Mouse (Mus musculus) heart, embryonic 10.5 days (tissue): ENCODE results near the gene Cbx5. TPM values are rescaled to one million over a fixed set of nuclear protein-coding genes. Genes with fewer than 3 reads are reported as not detected.
A peak's percentile ranks its signal among the peaks of the same experiment; 100 is the strongest.
"Not testable (repeated sequence)": the region's sequence is repeated elsewhere in the genome, so short reads cannot be mapped to it uniquely, and the experiment has no call there.

Experiments used
- DNase-seq: peaks from one replicate; pipeline ENCODE4 v3.0.0-alpha.2; 2017; ENCODE audit warnings: low spot score
- H3K27ac ChIP-seq: fragments of 300-500 bp; sonication (generic); 2 replicates; pipeline ENCODE4 v1.5.1; 2016; ENCODE audit warnings: mild to moderate bottlenecking
- H3K27me3 ChIP-seq: fragments of 300-500 bp; sonication (generic); 2 replicates; pipeline ENCODE4 v1.6.1; 2016; ENCODE audit warnings: mild to moderate bottlenecking; ENCODE audit not compliant: poor library complexity, insufficient read depth, severe bottlenecking
- H3K36me3 ChIP-seq: fragments of 300-500 bp; sonication (generic); 2 replicates; pipeline ENCODE4 v1.6.1; 2016; ENCODE audit warnings: mild to moderate bottlenecking, moderate library complexity
- H3K4me1 ChIP-seq: fragments of 300-500 bp; sonication (generic); 2 replicates; pipeline ENCODE4 v1.6.1; 2016; ENCODE audit warnings: mild to moderate bottlenecking
- H3K4me3 ChIP-seq: fragments of 300-500 bp; sonication (generic); 2 replicates; pipeline ENCODE4 v1.5.1; 2016; ENCODE audit warnings: mild to moderate bottlenecking, moderate library complexity
- H3K9me3 ChIP-seq: fragments of 300-500 bp; sonication (generic); 2 replicates; pipeline ENCODE4 v1.6.1; 2016; ENCODE audit warnings: mild to moderate bottlenecking, moderate library complexity
- WGBS: fragments of 180-500 bp; shearing (Covaris S2); methylation state at CpG from one replicate; pipeline ENCODE4 v1.1.7; 2016; 5-methylcytosine and 5-hydroxymethylcytosine counted together
- polyA plus RNA-seq: library from polyadenylated mRNA; unstranded; fragments of >200 nt; fragmentation: Nextera tagmentation; extraction: Ambion mirVana; gene quantifications from 2 replicates; pipeline ENCODE4 v1.2.1, GENCODE M21; 2016

The Cbx5 gene
- polyA plus RNA-seq, result 152 and 154 TPM in 2 replicates

DNA sequence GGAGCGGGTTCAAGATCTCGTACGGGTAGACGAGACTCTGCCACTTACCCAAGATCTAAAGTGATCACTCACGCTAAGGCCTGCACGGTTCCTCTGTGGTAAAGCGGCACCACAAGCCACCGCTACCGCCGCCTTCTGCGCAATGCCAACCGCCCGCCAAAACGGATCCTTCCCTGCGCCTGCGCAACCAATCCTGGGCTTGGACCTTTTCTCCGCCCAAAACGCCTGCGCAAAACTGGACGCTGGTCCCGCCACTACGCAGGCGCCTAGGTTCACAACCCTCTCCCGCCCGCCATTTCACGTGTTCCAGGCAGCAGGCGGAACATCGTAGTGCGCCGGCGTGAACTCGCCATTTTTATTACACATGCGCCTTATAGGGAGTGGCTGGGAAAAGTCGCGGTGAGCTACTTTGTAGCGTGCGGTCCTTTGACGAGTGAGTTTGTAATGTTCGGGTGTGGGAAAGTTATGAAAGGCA is at the start of gene Cbx5:
Gene Cbx5, minus strand, starts transcription at position 132 of the 475 bp plus-strand sequence.
- no peaks in the 10 kb centered on the region for H3K9me3 ChIP-seq
- peak; percentile 98 for DNase-seq
- H3K27ac ChIP-seq, result peak within 1 kb of the TSS; percentile 97
- peak within 1 kb of the TSS; percentile 74 for H3K4me3 ChIP-seq
- under 1% methylated on average over 39 of the region's 39 CpGs for WGBS
- peaks cover 19% of the 10 kb centered on the region for H3K4me1 ChIP-seq
- no peaks in the 10 kb centered on the region for H3K27me3 ChIP-seq
- H3K36me3 ChIP-seq, result peaks cover 49% of the 10 kb centered on the region

DNA sequence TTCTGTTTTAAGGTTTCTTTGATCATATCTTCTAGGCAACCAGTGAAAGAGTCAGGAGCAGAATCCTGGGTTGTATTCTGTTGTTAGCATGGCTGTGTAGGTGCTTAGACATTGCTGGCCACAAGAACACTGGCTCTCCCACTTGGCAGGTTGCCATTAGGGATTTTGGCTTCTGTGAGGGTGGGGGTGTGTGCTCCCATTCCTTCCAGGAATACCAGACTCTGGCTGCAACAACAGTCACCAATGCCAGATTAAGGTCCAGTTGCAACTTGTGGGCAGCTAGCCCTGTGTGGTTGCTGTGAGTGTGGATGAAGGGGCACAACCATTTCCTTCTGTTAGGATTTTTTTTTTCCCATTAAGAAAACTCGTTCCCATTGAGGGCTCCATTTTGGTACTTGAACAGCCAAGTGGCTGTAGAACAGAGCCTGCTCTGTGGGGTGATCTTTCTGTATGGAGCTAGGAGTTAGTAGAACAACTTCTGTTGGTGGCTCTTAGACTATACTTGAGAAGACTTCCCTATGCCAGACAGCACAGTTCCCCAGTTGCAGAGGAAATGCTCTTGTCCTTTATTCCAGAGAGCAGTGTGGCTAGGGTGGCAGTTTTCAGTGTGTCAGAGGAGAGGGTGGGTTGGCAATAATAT is 46.3 kb upstream of the Cbx5 start:
- H3K36me3 ChIP-seq, result peaks cover 24% of the 10 kb centered on the region
- peaks cover 19% of the 10 kb centered on the region for H3K4me1 ChIP-seq
- H3K27ac ChIP-seq, result no peak overlapping the region
- no peak overlapping the region for H3K4me3 ChIP-seq
- WGBS, result 90% methylated on average over 1 of the region's 1 CpGs
- H3K9me3 ChIP-seq, result no peaks in the 10 kb centered on the region
- no peaks in the 10 kb centered on the region for H3K27me3 ChIP-seq
- DNase-seq, result no peak

DNA sequence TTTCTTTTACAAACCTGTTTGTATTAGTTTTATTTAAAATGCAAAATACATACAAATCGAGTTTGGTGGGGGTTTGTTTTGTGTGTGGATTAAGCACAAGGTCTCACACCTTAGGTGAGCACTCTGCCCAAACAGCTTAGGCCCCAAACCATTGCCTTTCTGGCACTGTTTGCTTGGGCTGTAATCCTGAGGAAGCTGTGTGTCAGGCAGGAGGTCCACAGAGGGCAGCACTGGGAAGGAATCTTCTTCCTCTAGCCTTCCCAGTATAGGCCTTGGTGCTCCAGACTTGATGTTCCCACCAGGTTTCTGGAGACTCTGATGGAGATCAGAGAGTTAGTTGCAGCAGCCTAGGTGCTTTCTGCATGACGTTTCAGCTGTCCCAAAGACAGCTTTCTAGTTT is 45.0 kb upstream of the Cbx5 start:
- no peaks in the 10 kb centered on the region for H3K9me3 ChIP-seq
- no peak overlapping the region; the same call in 1 of the 2 replicates for H3K27ac ChIP-seq
- no peak for DNase-seq
- peaks cover 16% of the 10 kb centered on the region for H3K4me1 ChIP-seq
- peaks cover 12% of the 10 kb centered on the region for H3K36me3 ChIP-seq
- H3K27me3 ChIP-seq, result no peaks in the 10 kb centered on the region
- WGBS, result 41% methylated on average over 2 of the region's 2 CpGs
- no peak overlapping the region for H3K4me3 ChIP-seq

DNA sequence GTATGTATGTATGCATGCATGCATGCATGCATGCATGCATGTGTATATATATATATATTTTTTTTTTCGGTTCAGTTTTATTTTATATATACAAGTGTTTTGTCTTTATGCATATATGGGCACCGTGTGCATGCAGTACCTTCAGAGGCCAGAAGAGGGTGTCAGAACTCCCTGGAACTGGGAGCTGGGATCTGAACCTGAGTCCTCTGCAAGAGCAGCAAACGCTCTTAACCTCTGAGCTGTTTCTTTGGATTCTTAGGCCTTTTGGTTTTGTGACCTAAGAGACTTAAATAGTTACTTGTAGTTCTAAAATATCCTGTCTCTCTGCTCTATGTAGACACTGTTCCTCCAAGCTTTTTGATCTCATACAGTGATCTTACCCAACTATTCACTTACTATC is 44.5 kb upstream of the Cbx5 start:
- WGBS, result 74% methylated on average over 3 of the region's 3 CpGs
- Histone ChIP-seq H3K4me3 (no peak overlapping the region), H3K9me3 (no peaks in the 10 kb centered on the region), H3K27me3 (no peaks in the 10 kb centered on the region), H3K4me1 (peaks cover 16% of the 10 kb centered on the region), H3K27ac (no peak overlapping the region), H3K36me3 (peaks cover 6% of the 10 kb centered on the region)
- DNase-seq, result no peak

DNA sequence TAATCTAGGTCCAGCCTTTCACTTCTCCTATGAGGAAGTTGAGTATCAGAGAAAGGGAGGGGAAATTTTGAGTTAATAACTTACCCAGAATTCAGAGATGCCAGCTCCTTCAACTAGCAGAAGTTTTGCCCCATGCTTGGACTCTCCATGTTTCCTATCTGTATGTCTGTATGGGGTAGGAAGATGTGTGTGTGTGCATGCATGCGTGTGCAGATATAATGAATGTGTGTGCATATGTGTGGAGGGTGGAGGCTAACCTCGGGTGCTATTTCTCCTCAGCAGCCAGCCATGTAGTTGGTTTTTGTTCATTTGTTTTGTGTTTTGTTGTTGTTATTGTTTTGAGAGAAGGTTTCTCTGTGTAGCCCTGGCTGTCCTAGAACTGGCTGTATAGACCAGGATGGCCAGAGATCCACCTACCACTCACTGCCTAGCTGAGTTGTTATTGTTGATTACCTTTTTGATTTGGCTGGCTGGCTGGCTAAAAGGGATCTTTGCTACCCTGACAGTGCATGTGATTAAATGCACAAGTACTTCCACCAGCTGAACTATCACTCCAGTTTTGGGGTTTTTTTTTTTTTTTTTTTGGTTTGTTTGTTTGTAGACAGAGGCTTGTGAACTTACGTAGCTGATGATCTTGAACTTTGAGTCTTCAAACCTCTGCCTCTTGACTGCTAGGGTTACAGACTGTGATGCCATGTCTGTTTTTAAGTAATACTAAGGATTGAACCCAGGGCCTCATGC is 42.0 kb upstream of the Cbx5 start:
- H3K27ac ChIP-seq, result no peak overlapping the region
- 0 out of 2 replicates have a peak, but pooled peaks cover 2% of the 10 kb centered on the region for H3K36me3 ChIP-seq

DNA sequence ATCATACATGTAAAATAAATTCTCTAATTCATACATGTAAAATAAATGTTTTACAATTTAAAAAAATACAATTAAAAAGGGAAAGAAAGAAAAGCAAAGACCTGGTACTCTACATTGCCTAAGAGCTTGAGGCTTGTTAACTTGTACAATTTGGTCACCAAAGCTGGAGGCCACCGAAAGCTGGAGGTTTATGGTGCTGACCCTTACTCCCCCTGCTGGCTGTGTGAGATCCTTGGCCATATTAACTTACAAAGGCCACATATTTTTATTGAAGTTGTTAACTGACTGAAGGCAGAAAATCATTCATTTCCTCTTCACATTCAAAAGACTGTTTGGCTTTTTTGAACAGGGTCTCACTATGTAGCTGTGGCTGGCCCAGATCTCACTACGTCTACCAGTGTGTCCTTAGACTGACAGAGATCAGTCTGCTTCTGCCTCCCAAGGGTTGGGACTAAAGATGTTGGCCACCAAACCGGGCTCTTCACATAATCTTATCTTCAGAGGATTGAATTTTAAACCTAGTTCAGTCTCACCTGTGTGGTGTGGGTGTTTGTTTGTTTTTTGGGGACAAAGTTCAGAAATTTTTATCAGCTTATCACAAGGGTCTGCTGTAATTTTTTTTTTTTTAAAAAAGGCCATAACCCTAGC is 41.3 kb upstream of the Cbx5 start:
- 66% methylated on average over 3 of the region's 3 CpGs for WGBS
- DNase-seq, result no peak

More for the DNA sequence above, 42.0 kb upstream of the Cbx5 start:
- H3K4me3 ChIP-seq, result no peak overlapping the region
- WGBS, result 96% methylated on average over 3 of the region's 3 CpGs
- peaks cover 22% of the 10 kb centered on the region for H3K4me1 ChIP-seq
- no peaks in the 10 kb centered on the region for H3K27me3 ChIP-seq
- no peaks in the 10 kb centered on the region for H3K9me3 ChIP-seq
- DNase-seq, result no peak

DNA sequence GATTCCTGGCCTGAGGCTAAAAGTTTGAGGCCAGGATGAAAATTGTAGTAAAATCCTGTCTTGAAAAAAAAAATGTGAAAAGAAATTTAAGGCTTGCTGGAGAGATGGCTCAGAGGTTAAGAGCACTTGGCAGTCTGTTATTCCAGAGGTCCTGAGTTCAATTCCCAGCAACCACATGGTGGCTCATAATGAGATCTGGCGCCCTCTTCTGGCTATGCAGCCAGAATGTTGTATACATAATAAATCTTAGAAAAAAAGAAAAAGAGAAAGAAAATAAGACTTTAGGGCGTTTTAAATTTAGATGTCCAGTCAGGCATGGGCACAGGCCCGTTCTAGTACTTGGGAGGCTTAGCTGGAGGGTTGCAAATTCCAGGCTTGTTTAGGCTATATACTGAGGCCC is 40.1 kb upstream of the Cbx5 start:
- no peak overlapping the region for H3K4me3 ChIP-seq
- peaks cover 8% of the 10 kb centered on the region; the same call in 1 of the 2 replicates for H3K4me1 ChIP-seq
- H3K36me3 ChIP-seq, result 0 out of 2 replicates have a peak, but pooled peaks cover 2% of the 10 kb centered on the region
- H3K27ac ChIP-seq, result no peak overlapping the region
- no peaks in the 10 kb centered on the region for H3K27me3 ChIP-seq
- WGBS, result 62% methylated on average over 3 of the region's 3 CpGs
- no peaks in the 10 kb centered on the region for H3K9me3 ChIP-seq
- no peak for DNase-seq

More for the DNA sequence above, 41.3 kb upstream of the Cbx5 start:
- H3K9me3 ChIP-seq, result no peaks in the 10 kb centered on the region
- H3K36me3 ChIP-seq, result 0 out of 2 replicates have a peak, but pooled peaks cover 2% of the 10 kb centered on the region
- H3K27me3 ChIP-seq, result no peaks in the 10 kb centered on the region
- no peak overlapping the region for H3K4me3 ChIP-seq
- H3K27ac ChIP-seq, result no peak overlapping the region
- peaks cover 20% of the 10 kb centered on the region for H3K4me1 ChIP-seq

DNA sequence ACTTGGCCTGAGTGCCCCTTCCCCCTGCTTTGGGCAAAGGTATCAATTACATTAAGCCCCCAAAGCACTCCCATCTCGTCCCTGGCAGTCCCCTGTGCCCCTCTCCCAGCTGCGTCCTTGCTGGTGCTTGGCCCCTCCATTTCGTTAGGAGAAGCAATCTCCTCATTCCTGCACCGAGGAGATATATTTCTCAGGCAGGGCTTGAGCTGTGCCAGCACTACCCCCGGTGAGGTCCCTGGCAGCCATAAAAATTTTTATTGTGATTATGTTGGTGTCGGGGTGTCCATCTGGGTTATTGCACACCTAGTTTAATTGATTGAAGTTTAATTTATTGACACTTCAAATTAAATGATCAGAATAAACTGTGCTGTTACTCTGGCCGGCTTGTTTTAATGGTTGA is 38.3 kb upstream of the Cbx5 start:
- WGBS, result 76% methylated on average over 7 of the region's 7 CpGs
- no peak for DNase-seq
- Histone ChIP-seq H3K4me3 (no peak overlapping the region), H3K36me3 (0 out of 2 replicates have a peak, but pooled peaks cover 2% of the 10 kb centered on the region), H3K4me1 (peaks cover 18% of the 10 kb centered on the region), H3K27ac (no peak overlapping the region), H3K9me3 (no peaks in the 10 kb centered on the region), H3K27me3 (no peaks in the 10 kb centered on the region)

DNA sequence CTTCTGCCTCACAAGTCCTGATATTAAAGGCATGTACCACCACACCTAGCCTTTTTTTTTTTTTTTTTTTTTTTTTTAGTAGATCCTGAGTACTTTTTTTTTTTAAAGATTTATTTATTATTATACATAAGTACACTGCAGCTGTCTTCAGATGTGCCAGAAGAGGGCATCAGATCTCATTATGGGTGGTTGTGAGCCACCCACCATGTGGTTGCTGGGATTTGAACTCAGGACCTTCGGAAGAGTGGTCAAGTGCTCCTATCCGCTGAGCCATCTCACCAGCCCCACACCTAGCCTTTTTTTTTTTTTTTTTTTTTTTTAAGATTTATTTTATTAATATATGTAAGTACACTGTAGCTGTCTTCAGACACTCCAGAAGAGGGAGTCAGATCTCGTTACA is 36.3 kb upstream of the Cbx5 start:
- 94% methylated on average over 3 of the region's 3 CpGs for WGBS
- peaks cover 18% of the 10 kb centered on the region for H3K4me1 ChIP-seq
- not testable (repeated sequence) for H3K27ac ChIP-seq, H3K27me3 ChIP-seq, DNase-seq, H3K9me3 ChIP-seq, H3K36me3 ChIP-seq, H3K4me3 ChIP-seq

DNA sequence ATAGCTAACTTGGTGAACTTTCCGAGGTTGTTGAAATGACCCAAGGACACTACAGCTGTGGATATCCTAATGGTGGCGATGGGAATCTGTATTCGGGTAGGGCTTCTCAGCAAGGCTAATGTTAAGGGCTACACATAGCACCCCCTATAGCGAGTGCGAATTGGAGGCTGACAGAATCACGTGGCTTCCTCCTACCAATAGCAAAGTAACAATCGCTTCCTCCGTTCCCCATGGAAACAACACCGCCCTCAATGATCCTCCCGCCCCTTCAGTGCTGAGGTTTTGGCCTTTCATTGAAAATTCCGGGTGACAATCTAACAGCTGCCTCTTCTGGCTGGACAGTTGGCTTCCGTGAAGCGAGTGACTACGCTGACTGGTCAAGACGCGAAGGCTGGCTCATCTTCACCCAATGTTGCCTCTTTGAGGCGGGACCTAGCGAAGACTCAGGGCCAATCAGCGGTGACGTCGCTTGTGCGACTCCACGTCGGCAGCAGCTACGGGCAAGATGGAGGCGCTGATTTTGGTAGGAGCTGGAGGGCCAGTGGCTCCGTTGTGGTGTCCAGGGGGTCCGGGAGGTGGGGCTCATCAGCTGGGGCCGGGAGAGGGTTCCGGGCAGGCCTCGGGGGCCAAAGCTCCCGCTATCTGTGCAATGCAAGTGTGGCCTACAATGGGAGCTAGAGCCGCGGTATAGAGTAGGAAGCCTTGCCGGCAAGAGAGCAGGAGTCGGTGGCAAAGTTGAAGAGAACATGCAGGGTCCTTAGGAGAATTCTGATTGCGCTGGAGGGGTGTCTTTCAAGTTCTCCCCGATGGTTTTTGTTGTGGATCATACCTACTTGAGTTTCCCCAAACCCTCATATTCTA is 33.0 kb upstream of the Cbx5 start, which contains the start of gene Copz1:
Gene Copz1, plus strand, starts transcription at position 296 of the 861 bp plus-strand sequence.
- Histone ChIP-seq H3K4me1 (peaks cover 15% of the 10 kb centered on the region), H3K36me3 (no peaks in the 10 kb centered on the region), H3K4me3 (peak within 1 kb of the TSS; percentile 82), H3K27ac (peak within 1 kb of the TSS; percentile 94), H3K9me3 (no peaks in the 10 kb centered on the region), H3K27me3 (no peaks in the 10 kb centered on the region)
- WGBS, result under 1% methylated on average over 38 of the region's 38 CpGs
- DNase-seq, result peak; percentile 100

DNA sequence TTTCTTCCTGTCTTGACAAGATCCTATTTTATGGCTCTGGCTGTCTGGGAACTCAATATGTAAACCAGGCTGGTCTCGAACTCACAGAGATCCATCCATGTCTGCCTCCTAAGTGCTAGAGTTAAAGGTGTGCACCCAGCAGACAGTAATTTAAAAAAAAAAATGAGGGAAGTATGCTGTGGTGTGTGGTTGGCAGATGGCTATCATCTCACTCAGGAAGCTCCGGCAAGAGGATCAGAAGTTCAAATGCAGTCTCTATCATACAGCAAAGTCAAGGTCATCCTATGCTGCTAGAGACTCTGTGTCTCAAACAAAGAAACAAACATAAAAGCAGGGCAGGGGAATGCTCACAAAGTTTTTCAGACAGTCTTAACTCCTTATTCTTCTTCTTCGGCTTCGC is 29.3 kb upstream of the Cbx5 start:
- Histone ChIP-seq H3K36me3 (no peaks in the 10 kb centered on the region), H3K27me3 (no peaks in the 10 kb centered on the region), H3K4me3 (no peak overlapping the region), H3K4me1 (peaks cover 6% of the 10 kb centered on the region), H3K27ac (no peak overlapping the region), H3K9me3 (no peaks in the 10 kb centered on the region)
- no peak for DNase-seq
- WGBS, result 83% methylated on average over 4 of the region's 4 CpGs

DNA sequence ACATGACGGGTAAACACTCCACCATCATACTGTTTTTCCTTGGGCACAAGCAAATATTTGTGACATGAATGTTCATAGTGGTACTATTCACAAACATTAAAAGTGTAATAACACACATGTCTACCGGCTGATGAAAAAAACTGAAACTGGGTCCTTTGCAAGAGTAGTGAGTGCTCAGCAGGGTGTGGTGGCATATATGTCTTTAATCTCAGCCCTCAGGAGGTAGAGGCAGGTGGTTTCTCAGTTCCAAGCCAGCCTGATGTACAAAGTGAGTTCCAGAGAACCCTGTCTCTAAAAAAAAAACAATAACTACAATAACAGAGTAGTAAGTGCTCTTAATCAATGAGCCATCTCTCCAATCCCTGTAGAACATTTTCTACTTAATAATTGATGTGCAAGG is 25.2 kb upstream of the Cbx5 start:
- Histone ChIP-seq H3K4me3 (no peak overlapping the region), H3K27ac (no peak overlapping the region), H3K9me3 (no peaks in the 10 kb centered on the region), H3K27me3 (no peaks in the 10 kb centered on the region), H3K4me1 (peaks cover 6% of the 10 kb centered on the region; the same call in 1 of the 2 replicates), H3K36me3 (no peaks in the 10 kb centered on the region)
- 79% methylated on average over 2 of the region's 2 CpGs for WGBS
- no peak for DNase-seq
